Mouse (Mus musculus) CD8-positive naive resting alpha-beta T cell, adult 2 months (primary cell): ENCODE results near the gene Apoa5.
A peak's percentile ranks its signal among the peaks of the same experiment; 100 is the strongest.
"Not testable (repeated sequence)": the region's sequence is repeated elsewhere in the genome, so short reads cannot be mapped to it uniquely, and the experiment has no call there.

Source experiments
- DNase-seq, 2 experiments: peaks; one replicate each; pipeline ENCODE4 v3.0.0; 2022; ENCODE audit warnings: low read depth in 2 of 2, low spot score in 2 of 2

Gene Apoa5

GRCm38 (mm10) chr9:46261131-46261530, 7.3 kb upstream of the Apoa5 start:
- DNase-seq: no peak

- no peak for DNase-seq
Measured at GRCm38 (mm10) chr9:46269125-46269524, 692 bp downstream of the Apoa5 start.

- no peak for DNase-seq
Measured at GRCm38 (mm10) chr9:46270782-46271181, 2.3 kb downstream of the Apoa5 start.

GRCm38 (mm10) chr9:46272070-46272469, 3.6 kb downstream of the Apoa5 start:
- peak; percentile 43 to 54 for DNase-seq

GRCm38 (mm10) chr9:46272677-46273454, 4.4 kb downstream of the Apoa5 start, which contains the start of gene Zpr1:
Gene Zpr1 (plus strand): TSS chr9:46273064.
- peak; percentile 85 to 87 for DNase-seq

- no peak for DNase-seq
Measured at GRCm38 (mm10) chr9:46274494-46274893, 6.1 kb downstream of the Apoa5 start.

GRCm38 (mm10) chr9:46282631-46283436, 14.4 kb downstream of the Apoa5 start, which contains the start of gene Bud13:
Gene Bud13 (plus strand): TSS chr9:46283008.
- peak; percentile 88 to 97 for DNase-seq

- DNase-seq: no peak
Measured at GRCm38 (mm10) chr9:46298381-46298780, 29.9 kb downstream of the Apoa5 start.

- peak; percentile 47 to 62 for DNase-seq
Measured at GRCm38 (mm10) chr9:46302142-46302541, 33.7 kb downstream of the Apoa5 start.

- no peak for DNase-seq
Measured at GRCm38 (mm10) chr9:46309121-46309520, 40.7 kb downstream of the Apoa5 start.

GRCm38 (mm10) chr9:46314507-46314906, 46.1 kb downstream of the Apoa5 start:
- peak; percentile 48 to 62 for DNase-seq

- no peak for DNase-seq
Measured at GRCm38 (mm10) chr9:46314921-46315320, 46.5 kb downstream of the Apoa5 start.

- no peak for DNase-seq
Measured at GRCm38 (mm10) chr9:46315807-46316365, 47.5 kb downstream of the Apoa5 start.

- DNase-seq: no peak
Measured at GRCm38 (mm10) chr9:46316388-46316787, 48.0 kb downstream of the Apoa5 start.

- DNase-seq: no peak
Measured at GRCm38 (mm10) chr9:46316909-46317308, 48.5 kb downstream of the Apoa5 start.

- DNase-seq: no peak
Measured at GRCm38 (mm10) chr9:46317957-46318356, 49.5 kb downstream of the Apoa5 start.

GRCm38 (mm10) chr9:46319886-46320285, 51.5 kb downstream of the Apoa5 start, which contains the start of gene 4931429L15Rik:
Gene 4931429L15Rik (minus strand): TSS chr9:46319986.
- not testable (repeated sequence) for DNase-seq

GRCm38 (mm10) chr9:46320461-46320860, 52.0 kb downstream of the Apoa5 start:
- no peak for DNase-seq
